Mouse (Mus musculus): ENCODE measurements around the gene Prkag2. TPM values are rescaled to one million over a fixed set of nuclear protein-coding genes. Genes with fewer than 3 reads are reported as not detected.
A peak's percentile ranks its signal among the peaks of the same experiment; 100 is the strongest.

The Prkag2 gene
- polyA plus RNA-seq, 1 experiment from 2014 or later, result 41.2 TPM

GRCm38 (mm10) chr5:24986956-24987355 is 113.5 kb downstream of the Prkag2 start:
- 16% methylated on average over 2 of the region's 2 CpGs for WGBS
- H3K27ac ChIP-seq (replicated peaks; ENCODE audit: low read depth, low read length), result no peak overlapping the region
- no peak overlapping the region for H3K4me2 ChIP-seq (ENCODE audit: low read depth, low read length)
- no peaks in the 10 kb centered on the region for H3K9me3 ChIP-seq (replicated peaks; ENCODE audit: control insufficient read depth, low read length)
- no peaks in the 10 kb centered on the region; the same call in 1 of the 2 replicates for H3K27me3 ChIP-seq (ENCODE audit: control insufficient read depth, insufficient read depth, low read length)
- DNase-seq (ENCODE audit: low spot score), result no peak
- H3K4me3 ChIP-seq (ENCODE audit: low read depth, low read length), result no peak overlapping the region
- no peak for ATAC-seq (replicated peaks; ENCODE audit: insufficient number of reproducible peaks, low FRiP score, low TSS enrichment, low read depth)
- no peaks in the 10 kb centered on the region for H3K36me3 ChIP-seq (replicated peaks; ENCODE audit: control insufficient read depth, insufficient read depth, low read depth, low read length)
- no peaks in the 10 kb centered on the region for H3K4me1 ChIP-seq (ENCODE audit: control insufficient read depth, insufficient read depth, low read length)
- H3K9ac ChIP-seq (replicated peaks; ENCODE audit: low read length), result no peak overlapping the region

GRCm38 (mm10) chr5:24986204-24986940 is 114.1 kb downstream of the Prkag2 start:
- Histone ChIP-seq H3K4me3 (ENCODE audit: low read depth, low read length) (no peak overlapping the region), H3K27ac (replicated peaks; ENCODE audit: low read depth, low read length) (no peak overlapping the region), H3K4me2 (ENCODE audit: low read depth, low read length) (no peak overlapping the region), H3K27me3 (ENCODE audit: control insufficient read depth, insufficient read depth, low read length) (no peaks in the 10 kb centered on the region; the same call in 1 of the 2 replicates), H3K36me3 (replicated peaks; ENCODE audit: control insufficient read depth, insufficient read depth, low read depth, low read length) (no peaks in the 10 kb centered on the region), H3K9me3 (replicated peaks; ENCODE audit: control insufficient read depth, low read length) (no peaks in the 10 kb centered on the region), H3K9ac (replicated peaks; ENCODE audit: low read length) (no peak overlapping the region), H3K4me1 (ENCODE audit: control insufficient read depth, insufficient read depth, low read length) (no peaks in the 10 kb centered on the region)
- no peak for DNase-seq (ENCODE audit: low spot score)
- ATAC-seq (replicated peaks; ENCODE audit: insufficient number of reproducible peaks, low FRiP score, low TSS enrichment, low read depth), result no peak
- 44% methylated on average over 9 of the region's 9 CpGs for WGBS

- Histone ChIP-seq H3K9ac (replicated peaks; ENCODE audit: low read length) (no peak overlapping the region), H3K4me1 (ENCODE audit: control insufficient read depth, insufficient read depth, low read length) (no peaks in the 10 kb centered on the region), H3K4me3 (ENCODE audit: low read depth, low read length) (no peak overlapping the region), H3K4me2 (ENCODE audit: low read depth, low read length) (no peak overlapping the region), H3K27ac (replicated peaks; ENCODE audit: low read depth, low read length) (no peak overlapping the region), H3K27me3 (ENCODE audit: control insufficient read depth, insufficient read depth, low read length) (no peaks in the 10 kb centered on the region; the same call in 1 of the 2 replicates), H3K36me3 (replicated peaks; ENCODE audit: control insufficient read depth, insufficient read depth, low read depth, low read length) (no peaks in the 10 kb centered on the region), H3K9me3 (replicated peaks; ENCODE audit: control insufficient read depth, low read length) (no peaks in the 10 kb centered on the region)
- ATAC-seq (replicated peaks; ENCODE audit: insufficient number of reproducible peaks, low FRiP score, low TSS enrichment, low read depth), result no peak
- 82% methylated on average over 11 of the region's 11 CpGs for WGBS
- DNase-seq (ENCODE audit: low spot score), result no peak
These were observed 114.8 kb downstream of the Prkag2 start for GRCm38 (mm10) chr5:24985434-24986176.

GRCm38 (mm10) chr5:24984157-24984556 is 116.3 kb downstream of the Prkag2 start:
- Histone ChIP-seq H3K4me3 (ENCODE audit: low read depth, low read length) (no peak overlapping the region), H3K4me2 (ENCODE audit: low read depth, low read length) (no peak overlapping the region), H3K9me3 (replicated peaks; ENCODE audit: control insufficient read depth, low read length) (no peaks in the 10 kb centered on the region), H3K27ac (replicated peaks; ENCODE audit: low read depth, low read length) (no peak overlapping the region), H3K9ac (replicated peaks; ENCODE audit: low read length) (no peak overlapping the region), H3K36me3 (replicated peaks; ENCODE audit: control insufficient read depth, insufficient read depth, low read depth, low read length) (no peaks in the 10 kb centered on the region), H3K27me3 (ENCODE audit: control insufficient read depth, insufficient read depth, low read length) (no peaks in the 10 kb centered on the region; the same call in 1 of the 2 replicates), H3K4me1 (ENCODE audit: control insufficient read depth, insufficient read depth, low read length) (no peaks in the 10 kb centered on the region)
- 70% methylated on average over 1 of the region's 1 CpGs for WGBS
- ATAC-seq (replicated peaks; ENCODE audit: insufficient number of reproducible peaks, low FRiP score, low TSS enrichment, low read depth) (no peak), DNase-seq (ENCODE audit: low spot score) (no peak)

GRCm38 (mm10) chr5:24983539-24983938 is 116.9 kb downstream of the Prkag2 start:
- Histone ChIP-seq H3K9me3 (replicated peaks; ENCODE audit: control insufficient read depth, low read length) (no peaks in the 10 kb centered on the region), H3K36me3 (replicated peaks; ENCODE audit: control insufficient read depth, insufficient read depth, low read depth, low read length) (no peaks in the 10 kb centered on the region), H3K4me2 (ENCODE audit: low read depth, low read length) (no peak overlapping the region), H3K27ac (replicated peaks; ENCODE audit: low read depth, low read length) (no peak overlapping the region), H3K4me1 (ENCODE audit: control insufficient read depth, insufficient read depth, low read length) (no peaks in the 10 kb centered on the region), H3K4me3 (ENCODE audit: low read depth, low read length) (no peak overlapping the region), H3K27me3 (ENCODE audit: control insufficient read depth, insufficient read depth, low read length) (no peaks in the 10 kb centered on the region; the same call in 1 of the 2 replicates), H3K9ac (replicated peaks; ENCODE audit: low read length) (no peak overlapping the region)
- 17% methylated on average over 3 of the region's 3 CpGs for WGBS
- 0 out of 2 replicates have a peak, but pooled peaks have one; percentile 46 for ATAC-seq (replicated peaks; ENCODE audit: insufficient number of reproducible peaks, low FRiP score, low TSS enrichment, low read depth)
- DNase-seq (ENCODE audit: low spot score), result peak; percentile 66

- Histone ChIP-seq H3K4me2 (ENCODE audit: low read depth, low read length) (no peak overlapping the region), H3K36me3 (replicated peaks; ENCODE audit: control insufficient read depth, insufficient read depth, low read depth, low read length) (no peaks in the 10 kb centered on the region), H3K9me3 (replicated peaks; ENCODE audit: control insufficient read depth, low read length) (no peaks in the 10 kb centered on the region), H3K4me1 (ENCODE audit: control insufficient read depth, insufficient read depth, low read length) (no peaks in the 10 kb centered on the region), H3K27me3 (ENCODE audit: control insufficient read depth, insufficient read depth, low read length) (no peaks in the 10 kb centered on the region; the same call in 1 of the 2 replicates), H3K9ac (replicated peaks; ENCODE audit: low read length) (no peak overlapping the region), H3K27ac (replicated peaks; ENCODE audit: low read depth, low read length) (no peak overlapping the region), H3K4me3 (ENCODE audit: low read depth, low read length) (no peak overlapping the region)
- ATAC-seq (replicated peaks; ENCODE audit: insufficient number of reproducible peaks, low FRiP score, low TSS enrichment, low read depth), result no peak
- DNase-seq (ENCODE audit: low spot score), result no peak
- 83% methylated on average over 3 of the region's 3 CpGs for WGBS
These were observed 118.2 kb downstream of the Prkag2 start for GRCm38 (mm10) chr5:24982258-24982657.

- no peaks in the 10 kb centered on the region for H3K9me3 ChIP-seq (replicated peaks; ENCODE audit: control insufficient read depth, low read length)
- DNase-seq (ENCODE audit: low spot score) (no peak), ATAC-seq (replicated peaks; ENCODE audit: insufficient number of reproducible peaks, low FRiP score, low TSS enrichment, low read depth) (no peak)
- no peaks in the 10 kb centered on the region for H3K4me1 ChIP-seq (ENCODE audit: control insufficient read depth, insufficient read depth, low read length)
- H3K4me3 ChIP-seq (ENCODE audit: low read depth, low read length), result no peak overlapping the region
- no peak overlapping the region for H3K9ac ChIP-seq (replicated peaks; ENCODE audit: low read length)
- no peaks in the 10 kb centered on the region for H3K36me3 ChIP-seq (replicated peaks; ENCODE audit: control insufficient read depth, insufficient read depth, low read depth, low read length)
- no peak overlapping the region for H3K27ac ChIP-seq (replicated peaks; ENCODE audit: low read depth, low read length)
- H3K4me2 ChIP-seq (ENCODE audit: low read depth, low read length), result no peak overlapping the region
- WGBS, result 82% methylated on average over 6 of the region's 6 CpGs
- H3K27me3 ChIP-seq (ENCODE audit: control insufficient read depth, insufficient read depth, low read length), result no peaks in the 10 kb centered on the region; the same call in 1 of the 2 replicates
These were observed 118.7 kb downstream of the Prkag2 start for GRCm38 (mm10) chr5:24981765-24982164.

GRCm38 (mm10) chr5:24979968-24980345 is 120.5 kb downstream of the Prkag2 start:
- 79% methylated on average over 10 of the region's 10 CpGs for whole genome bisulfite sequencing
- ATAC-seq (replicated peaks; ENCODE audit: insufficient number of reproducible peaks, low FRiP score, low TSS enrichment, low read depth) (no peak), DNase-seq (ENCODE audit: low spot score) (no peak)
- no peak overlapping the region for H3K9ac ChIP-seq (replicated peaks; ENCODE audit: low read length)
- no peaks in the 10 kb centered on the region for H3K9me3 ChIP-seq (replicated peaks; ENCODE audit: control insufficient read depth, low read length)
- no peak overlapping the region for H3K27ac ChIP-seq (replicated peaks; ENCODE audit: low read depth, low read length)
- no peaks in the 10 kb centered on the region for H3K27me3 ChIP-seq (ENCODE audit: control insufficient read depth, insufficient read depth, low read length)
- no peaks in the 10 kb centered on the region for H3K4me1 ChIP-seq (ENCODE audit: control insufficient read depth, insufficient read depth, low read length)
- no peak overlapping the region for H3K4me3 ChIP-seq (ENCODE audit: low read depth, low read length)
- H3K36me3 ChIP-seq (replicated peaks; ENCODE audit: control insufficient read depth, insufficient read depth, low read depth, low read length), result no peaks in the 10 kb centered on the region
- H3K4me2 ChIP-seq (ENCODE audit: low read depth, low read length), result no peak overlapping the region

All from embryonic facial prominence, embryonic 11.5 days (tissue).